Mouse (Mus musculus): ENCODE measurements around the gene Rpl29. TPM values are rescaled to one million over a fixed set of nuclear protein-coding genes. Genes with fewer than 3 reads are reported as not detected.

Rpl29 gene
- total RNA-seq, 2 experiments from 2014 or later, result 421 to 423 TPM

DNA sequence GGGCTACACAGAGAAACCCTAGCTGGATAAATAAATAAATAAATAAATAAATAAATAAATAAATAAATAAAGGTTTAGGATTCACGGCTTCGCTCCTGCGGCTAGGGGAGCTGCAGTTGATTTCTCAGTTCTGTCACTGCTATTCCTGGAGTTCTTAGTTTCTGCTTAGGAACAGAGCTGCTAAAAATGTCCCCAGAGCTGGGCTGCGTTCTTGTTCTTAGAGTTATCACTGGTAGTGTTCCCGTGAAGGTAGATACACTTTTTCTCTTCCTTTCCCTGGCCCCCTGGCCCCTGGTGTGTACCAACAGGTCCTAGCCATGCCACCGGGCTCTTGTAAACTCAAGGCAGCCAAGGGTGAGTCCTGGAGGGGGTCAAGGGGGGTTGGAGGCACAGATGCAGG is 12.4 kb upstream of the Rpl29 start:
- no peak for DNase-seq (ENCODE audit: low spot score in 2 of 2)

DNA sequence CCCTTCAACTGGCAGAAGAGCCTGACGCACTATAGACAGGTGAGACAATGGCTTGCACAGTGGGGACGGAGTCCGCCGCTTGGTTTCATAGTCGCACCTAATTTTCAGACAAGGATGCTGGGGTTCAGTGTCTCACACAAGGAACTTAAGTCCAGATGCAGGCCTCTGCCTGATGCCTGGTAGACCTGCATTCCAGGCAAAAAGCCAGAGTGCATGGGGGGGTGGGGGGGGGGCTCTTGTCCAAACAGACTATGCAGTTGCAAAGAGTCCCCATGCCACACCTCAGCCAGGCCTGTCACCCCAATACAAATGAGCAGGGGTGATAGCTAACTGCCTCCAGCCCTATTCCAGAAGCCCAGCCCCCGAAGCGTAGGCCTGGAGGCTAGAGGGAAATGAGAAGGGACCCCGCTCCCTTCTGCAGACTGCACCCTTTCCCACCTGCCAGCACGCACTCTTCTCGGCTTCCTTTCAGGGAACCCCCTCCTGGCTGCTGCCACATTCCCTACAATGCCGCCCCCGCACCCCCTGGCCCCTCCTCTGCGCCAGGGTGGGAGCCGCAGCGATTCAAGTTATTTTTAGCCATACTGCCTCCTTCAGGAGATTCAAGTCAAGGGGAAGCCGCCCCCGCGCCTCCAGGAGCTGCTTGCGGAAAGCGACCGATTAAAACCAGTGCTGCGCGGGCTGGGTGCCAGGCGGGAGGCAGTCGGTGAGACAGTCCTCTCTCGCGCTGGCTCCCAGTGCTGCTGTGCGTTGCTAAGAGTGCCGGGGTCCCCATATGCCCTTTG is 11.2 kb upstream of the Rpl29 start:
- peak; percentile 83 to 89 for DNase-seq (ENCODE audit: low spot score in 2 of 2)

DNA sequence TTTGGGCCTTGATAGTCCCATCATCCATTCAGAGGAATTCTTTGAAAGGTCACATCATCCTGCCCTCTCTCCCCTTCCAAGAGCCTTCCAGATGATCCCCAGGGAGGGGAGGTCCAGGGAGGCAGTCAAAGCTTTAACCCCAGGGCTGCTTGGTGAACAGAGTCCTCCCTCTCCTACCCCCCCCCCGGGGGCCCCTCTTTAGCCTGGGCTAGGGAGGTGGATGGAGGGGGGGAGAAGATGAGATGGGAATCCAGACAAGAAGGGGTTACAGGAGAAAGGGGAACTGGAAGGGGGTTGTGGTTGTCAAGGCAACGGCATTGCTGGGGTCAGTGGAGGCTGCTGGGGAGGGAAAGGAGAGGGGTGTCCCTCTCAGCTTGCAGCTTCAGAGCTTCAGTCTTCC is 8.6 kb upstream of the Rpl29 start:
- DNase-seq (ENCODE audit: low spot score in 2 of 2), result no peak

DNA sequence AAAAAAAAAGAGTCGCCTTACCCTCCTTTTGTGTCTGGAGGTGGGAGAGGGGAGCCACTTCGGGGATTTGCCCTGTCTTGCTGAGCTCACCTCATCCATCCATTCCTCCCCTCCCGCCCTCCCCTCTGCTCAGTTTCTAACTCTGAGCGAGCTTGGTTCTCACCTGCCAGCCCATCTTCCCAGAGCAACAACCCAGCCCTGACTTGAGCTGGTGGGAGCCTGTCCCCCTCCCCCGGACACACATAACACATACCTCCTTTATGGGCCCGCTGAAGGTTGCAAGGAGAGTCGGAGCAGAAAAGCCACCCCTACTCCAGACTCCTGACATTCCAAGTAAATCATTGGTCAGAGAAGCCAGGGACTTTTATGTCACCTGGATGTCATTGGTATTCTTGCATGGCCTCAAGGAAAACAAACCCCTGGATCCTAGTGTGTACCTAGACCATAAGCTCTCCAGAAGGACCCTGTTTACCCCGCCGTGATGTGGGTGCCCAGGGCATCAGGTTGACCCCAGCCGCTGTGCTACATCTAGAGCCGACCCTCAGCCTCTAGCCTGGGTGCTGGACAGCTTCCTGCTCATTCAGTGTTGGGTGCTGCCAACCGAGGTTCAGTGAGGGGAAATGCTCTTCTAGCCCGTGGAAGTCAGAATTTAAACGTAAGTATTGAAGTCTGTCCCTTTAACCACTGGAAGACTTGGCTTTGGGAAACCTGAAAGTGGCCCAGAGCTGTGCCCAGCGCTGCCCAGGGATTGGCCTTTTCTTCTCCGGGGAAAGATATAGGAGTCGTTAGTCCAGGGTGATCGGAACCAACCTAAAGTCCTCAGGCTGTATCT is 8.0 kb upstream of the Rpl29 start:
- DNase-seq (ENCODE audit: low spot score in 2 of 2), result no peak

DNA sequence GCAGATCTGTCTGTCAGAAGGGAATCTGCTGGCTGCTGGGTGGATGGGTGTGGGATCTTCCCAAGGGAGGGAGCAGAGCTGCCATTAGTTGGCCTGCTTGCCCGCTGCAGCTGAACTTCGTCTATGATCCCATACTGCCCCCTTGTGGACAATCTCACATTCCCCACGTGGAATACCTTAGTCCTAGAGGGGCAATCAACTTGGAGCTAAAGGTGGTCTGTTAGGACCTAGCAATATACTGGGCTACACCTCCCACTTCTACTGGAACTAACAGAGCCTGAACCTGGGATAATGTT is 7.4 kb upstream of the Rpl29 start:
- DNase-seq (ENCODE audit: low spot score in 2 of 2), result peak; percentile 90 to 91

DNA sequence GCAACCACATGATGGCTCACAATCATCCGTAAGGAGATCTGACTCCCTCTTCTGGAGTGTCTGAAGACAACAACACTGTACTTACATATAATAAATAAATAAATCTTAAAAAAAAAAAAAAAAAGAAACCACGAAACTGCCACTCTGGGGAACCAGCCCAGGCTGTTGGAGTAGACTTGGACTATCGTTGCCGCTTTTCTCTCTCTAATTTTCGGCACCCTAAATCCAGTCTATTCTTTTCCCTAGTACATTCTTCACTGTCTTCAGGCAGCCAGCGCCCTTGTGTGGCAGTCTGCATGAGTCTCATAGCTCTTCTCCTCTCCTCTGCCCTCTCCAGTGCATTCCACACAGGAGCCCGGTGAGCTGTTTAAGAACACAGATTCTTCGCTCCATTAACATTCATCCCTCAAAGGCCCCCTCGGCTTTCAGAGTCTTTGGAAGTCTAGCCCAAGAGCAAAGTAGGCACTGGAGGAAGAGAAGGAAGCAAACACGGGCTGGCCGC is 484 bp upstream of the Rpl29 start:
- no peak for DNase-seq (ENCODE audit: low spot score in 2 of 2)

GRCm38 (mm10) chr9:106430015-106430264 is 686 bp downstream of the Rpl29 start:
- no peak for DNase-seq (ENCODE audit: low spot score in 2 of 2)

DNA sequence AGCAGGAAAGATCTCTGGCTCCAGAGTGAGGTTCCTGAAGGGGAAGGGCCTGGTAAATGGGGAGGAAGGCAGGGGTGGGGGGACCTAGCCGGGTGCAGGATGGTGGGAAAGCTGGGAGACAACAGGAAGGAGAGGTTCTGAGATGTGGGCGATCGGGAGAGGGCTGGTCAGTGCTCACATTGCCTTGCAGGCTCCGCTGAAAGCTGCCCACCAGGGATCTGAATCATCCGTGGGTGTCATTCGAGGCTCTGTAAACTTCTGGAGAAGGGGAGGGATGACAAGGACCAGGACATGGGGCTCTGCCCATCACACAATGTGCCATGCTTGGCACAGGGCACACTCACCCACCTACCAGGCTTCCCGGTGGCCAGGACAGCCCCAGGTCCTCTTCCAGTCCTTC is 4.1 kb downstream of the Rpl29 start:
- DNase-seq (ENCODE audit: low spot score in 2 of 2), result no peak

GRCm38 (mm10) chr9:106436566-106436965 is 7.3 kb downstream of the Rpl29 start:
- DNase-seq (ENCODE audit: low spot score in 2 of 2), result no peak

DNA sequence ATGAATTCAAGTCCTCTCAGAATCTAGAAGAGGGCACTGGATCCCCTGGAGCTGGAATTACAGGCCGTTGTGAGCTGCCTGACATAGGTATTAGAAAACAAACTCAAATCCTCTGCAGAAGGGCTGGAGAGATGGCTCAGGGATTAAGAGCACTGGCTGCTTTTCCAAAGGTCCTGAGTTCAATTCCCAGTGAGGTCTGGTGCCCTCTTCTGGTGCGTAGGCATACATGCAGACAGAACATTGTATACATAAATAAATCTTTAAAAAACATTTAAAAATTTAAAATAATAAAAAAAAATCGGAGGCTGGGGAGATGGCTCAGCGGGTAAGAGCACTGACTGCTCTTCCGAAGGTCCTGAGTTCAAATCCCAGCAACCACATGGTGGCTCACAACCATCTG is 13.4 kb downstream of the Rpl29 start:
- DNase-seq (ENCODE audit: low spot score in 2 of 2), result no peak

- DNase-seq (ENCODE audit: low spot score in 2 of 2), result no peak
These were observed 15.6 kb downstream of the Rpl29 start for GRCm38 (mm10) chr9:106444836-106445235.

GRCm38 (mm10) chr9:106447348-106447747 is 18.1 kb downstream of the Rpl29 start, which contains the start of the genes Abhd14b and Abhd14a:
Gene Abhd14b, plus strand, starts transcription at chr9:106447459.
Gene Abhd14a, minus strand, starts transcription at chr9:106447678.
- peak; percentile 88 to 93 for DNase-seq (ENCODE audit: low spot score in 2 of 2)

DNA sequence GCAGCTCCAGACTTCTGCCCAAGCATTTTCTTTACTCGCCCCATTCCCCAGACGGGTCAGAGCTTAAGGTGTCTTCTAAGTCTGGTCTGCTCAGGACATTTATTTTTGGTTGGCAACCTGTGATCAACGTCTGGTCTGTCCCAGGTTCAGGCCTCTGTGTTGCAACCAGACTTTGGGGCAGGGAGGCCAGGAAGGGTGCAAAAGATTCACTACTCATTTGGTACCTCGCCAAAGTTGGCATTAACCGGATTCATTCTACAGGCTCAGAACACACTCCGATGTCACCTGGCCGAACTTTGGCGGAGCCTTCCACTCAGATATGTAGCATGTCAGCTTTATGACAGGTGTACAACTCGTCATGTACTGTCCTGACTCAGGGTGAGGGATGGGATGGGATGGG is 18.7 kb downstream of the Rpl29 start:
- no peak for DNase-seq (ENCODE audit: low spot score in 2 of 2)

GRCm38 (mm10) chr9:106448498-106449031 is 19.3 kb downstream of the Rpl29 start:
- peak; percentile 68 to 76 for DNase-seq (ENCODE audit: low spot score in 2 of 2)

GRCm38 (mm10) chr9:106449947-106450346 is 20.7 kb downstream of the Rpl29 start:
- DNase-seq (ENCODE audit: low spot score in 2 of 2), result no peak

- no peak for DNase-seq (ENCODE audit: low spot score in 2 of 2)
These were observed 21.4 kb downstream of the Rpl29 start for GRCm38 (mm10) chr9:106450661-106451060.

- no peak for DNase-seq (ENCODE audit: low spot score in 2 of 2)
These were observed 22.0 kb downstream of the Rpl29 start for GRCm38 (mm10) chr9:106451298-106451697.

DNA sequence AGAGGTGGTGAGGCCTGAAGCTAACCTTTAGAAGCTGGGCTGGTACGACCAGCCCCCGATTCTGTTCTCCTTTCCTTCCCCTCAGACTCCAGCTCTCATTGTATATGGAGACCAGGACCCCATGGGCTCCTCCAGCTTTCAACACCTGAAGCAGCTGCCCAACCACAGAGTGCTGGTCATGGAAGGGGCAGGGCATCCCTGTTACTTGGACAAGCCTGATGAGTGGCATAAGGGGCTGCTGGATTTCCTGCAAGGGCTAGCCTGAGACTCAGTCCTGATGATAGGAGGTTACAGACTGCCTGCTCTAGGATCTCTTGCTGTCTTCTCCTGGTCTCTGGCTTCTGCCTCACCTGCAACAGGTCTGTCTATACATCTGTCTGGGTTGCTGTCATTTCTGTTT is 22.6 kb downstream of the Rpl29 start:
- no peak for DNase-seq (ENCODE audit: low spot score in 2 of 2)

DNA sequence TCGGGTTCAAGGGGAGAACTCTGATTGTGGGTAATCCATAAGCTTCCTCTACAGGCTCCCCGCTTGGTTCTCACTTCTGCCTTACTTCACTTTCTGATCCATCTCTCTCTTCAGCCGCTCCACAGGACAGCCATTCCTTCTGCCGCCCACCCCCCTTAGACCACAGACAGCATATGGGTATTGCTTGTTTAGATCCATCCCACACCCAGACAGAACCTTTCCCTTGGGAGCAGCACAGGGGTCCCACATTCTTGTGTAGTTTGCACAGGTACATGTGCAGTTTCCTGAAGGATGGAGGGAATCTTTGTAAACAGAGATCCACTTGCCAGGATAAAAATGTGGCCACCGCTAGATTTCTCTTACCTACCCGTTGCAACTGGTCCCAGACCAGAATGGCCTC is 23.1 kb downstream of the Rpl29 start:
- no peak for DNase-seq (ENCODE audit: low spot score in 2 of 2)

DNA sequence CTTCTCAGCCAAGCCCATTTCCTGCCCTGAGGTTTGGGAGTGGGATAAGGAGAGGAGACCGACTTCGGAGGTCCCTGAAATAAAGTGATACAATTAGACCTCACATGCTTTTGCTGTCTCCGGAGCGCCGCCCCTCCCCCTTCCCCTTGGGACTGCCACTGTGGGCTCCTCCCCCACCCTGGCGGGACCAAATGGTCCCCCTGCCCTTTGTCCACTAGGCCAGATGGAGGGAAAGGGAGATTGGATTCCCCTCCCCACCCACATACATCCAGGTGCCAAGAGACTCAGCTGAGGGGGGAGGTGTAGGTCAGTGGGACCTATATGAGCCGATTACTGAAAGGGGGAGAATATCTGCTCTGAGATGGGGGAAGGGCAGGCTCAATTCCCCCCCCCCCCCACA is 23.6 kb downstream of the Rpl29 start:
- DNase-seq (ENCODE audit: low spot score in 2 of 2), result peak; percentile 47 to 66

DNA sequence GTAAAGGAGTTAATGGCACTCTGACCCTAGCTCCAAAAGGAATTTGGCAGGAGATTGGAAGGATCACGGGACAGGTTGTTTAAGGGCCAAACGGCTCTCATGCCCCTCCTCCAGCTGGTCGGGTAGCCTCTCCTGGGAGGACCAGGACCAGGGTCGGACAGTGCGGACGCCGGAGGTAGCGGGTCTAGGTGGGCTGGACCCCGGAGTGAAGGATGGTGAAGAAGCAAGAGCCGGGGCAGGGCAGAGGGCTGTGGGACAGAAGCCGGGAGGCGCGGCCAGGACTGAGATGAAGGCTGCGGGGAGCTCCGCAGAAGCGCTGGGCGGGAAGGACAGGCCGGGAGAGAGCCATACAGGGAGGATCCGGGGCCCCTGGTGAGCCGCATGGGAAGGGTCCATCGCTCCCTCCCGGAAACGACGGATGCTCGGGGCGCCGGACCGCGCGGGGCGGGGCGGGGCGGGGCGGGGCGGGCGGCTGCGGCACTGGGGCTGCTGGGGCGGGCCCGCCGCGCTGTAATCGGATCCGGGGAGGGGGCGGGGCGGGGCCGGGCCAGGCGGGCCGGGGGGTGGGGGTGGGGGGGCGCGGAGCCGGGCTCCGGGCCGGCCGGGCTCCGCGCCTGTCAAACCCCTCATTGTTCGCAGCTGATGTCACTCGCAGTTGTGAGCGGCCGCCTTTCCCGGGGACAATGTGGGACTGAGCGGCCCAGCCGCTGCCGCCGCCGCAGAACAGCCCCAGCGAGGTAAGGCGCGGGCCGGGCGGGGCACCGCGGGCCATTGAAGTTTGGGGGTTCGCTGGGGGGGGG is 24.2 kb downstream of the Rpl29 start, which contains the start of gene Pcbp4:
TSS of gene Pcbp4 (plus strand) at position 21 of the 800 bp plus-strand sequence.
- peak; percentile 53 to 68 for DNase-seq (ENCODE audit: low spot score in 2 of 2)
